Mouse (Mus musculus) erythroblast, embryonic 14.5 days (primary cell): ENCODE results near the gene Nudcd3.

ENCODE experiments used
- GATA1 ChIP-seq: IDR thresholded peaks from 2 replicates; pipeline ENCODE4 v1.6.1; 2012; ENCODE audit warnings: low read length, inconsistent platforms, mixed read lengths
- TAL1 ChIP-seq: IDR thresholded peaks from 3 replicates; pipeline ENCODE4 v1.6.1; 2012; ENCODE audit warnings: low read length, inconsistent platforms, mixed read lengths

DNA sequence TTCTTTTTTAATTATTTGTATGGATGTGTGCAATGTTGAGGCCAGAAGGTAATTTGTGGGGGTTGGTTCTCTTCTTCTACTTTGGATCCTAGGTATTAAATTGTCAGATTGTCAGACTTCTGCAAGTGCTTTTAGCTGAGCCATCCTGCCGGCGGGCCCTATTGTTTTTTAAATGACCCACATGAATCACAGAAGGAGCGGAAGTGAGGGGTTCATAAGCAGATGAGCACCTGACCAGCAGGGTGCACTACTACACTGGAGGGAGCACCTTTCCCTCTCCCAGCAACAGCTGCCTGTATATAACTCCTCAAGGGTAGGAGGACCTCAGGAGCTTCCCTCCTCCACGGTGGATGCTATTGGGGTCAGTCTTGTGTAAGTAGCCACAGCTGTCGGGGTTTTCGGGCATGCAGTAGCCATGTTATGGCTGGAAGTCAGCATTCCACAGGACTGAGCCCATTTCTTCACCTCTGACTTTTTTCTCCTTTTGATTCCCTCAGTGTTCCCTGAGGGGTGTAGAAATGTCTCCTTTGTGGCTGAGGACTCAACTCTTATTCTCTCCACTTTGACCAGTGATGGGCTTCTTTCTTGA is 19.3 kb downstream of the Nudcd3 start:
- TF ChIP-seq GATA1 = no peak
- no peak for TF ChIP-seq TAL1
